Mouse (Mus musculus): ENCODE data around the gene Irs3.
A peak's percentile ranks its signal among the peaks of the same experiment; 100 is the strongest.

Gene Irs3

DNA sequence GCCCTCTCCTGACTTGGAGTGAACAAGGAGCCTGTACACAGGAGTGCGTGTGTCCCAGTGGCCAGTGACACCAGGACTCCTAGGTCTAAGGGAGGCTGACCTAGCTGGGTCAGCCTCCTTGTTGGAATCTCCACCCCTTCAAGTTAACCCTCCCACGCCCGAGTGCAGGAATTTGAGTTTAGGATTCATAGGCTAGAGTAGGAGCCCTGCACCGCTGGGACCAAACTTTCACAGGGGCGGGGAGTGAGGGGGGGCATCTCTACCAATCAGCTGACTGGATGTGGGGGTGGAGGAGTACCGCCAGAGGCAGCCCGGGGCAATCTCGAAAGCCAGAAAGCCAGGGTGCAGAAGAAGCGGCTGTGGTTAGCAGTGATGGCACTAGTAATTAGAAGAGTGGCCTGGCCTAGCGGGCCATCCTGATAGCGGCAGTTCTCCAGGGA, at the start of gene Irs3:
Gene Irs3 (minus strand): TSS at position 63 of the 440 bp plus-strand sequence.
- DNase-seq (ENCODE audit: low read depth), result no peak

DNA sequence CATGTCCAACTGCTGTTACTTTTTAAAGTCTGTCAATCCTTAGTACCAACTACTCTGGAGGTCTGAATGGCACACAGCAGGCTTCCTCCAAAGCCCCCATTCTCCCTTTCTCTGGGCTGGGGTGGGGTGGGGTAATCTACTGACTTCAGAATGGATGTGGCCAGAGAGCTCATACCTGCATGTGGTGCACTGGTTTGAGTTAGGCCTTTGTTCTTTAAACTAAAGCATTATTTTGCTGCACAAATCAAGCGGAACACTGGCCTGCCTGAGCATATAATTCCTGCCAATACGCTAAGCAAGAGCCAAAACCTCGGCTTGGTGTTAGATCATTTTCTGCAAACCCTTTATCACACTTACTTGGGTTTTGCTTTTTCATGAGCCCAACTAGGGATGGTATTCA, 49.3 kb upstream of the Irs3 start:
- DNase-seq (ENCODE audit: low read depth), result no peak

DNA sequence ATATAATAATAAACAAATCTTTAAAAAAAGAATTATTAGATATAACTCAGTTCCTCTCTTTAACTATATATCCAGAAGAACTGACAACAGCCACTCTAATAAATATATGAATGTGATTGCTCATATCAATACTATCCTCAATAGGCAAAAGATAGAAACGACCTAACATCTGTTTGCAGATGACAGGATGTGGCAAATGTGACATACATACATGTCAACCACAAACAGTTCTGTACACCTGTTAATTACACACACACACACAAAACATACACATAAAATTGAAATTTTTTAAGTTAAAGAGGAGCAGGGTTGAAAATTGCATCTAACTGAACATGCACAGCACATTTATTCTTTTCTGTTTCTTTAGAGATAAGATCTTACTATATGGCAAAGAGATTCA, 46.4 kb upstream of the Irs3 start:
- peak; percentile 49 for DNase-seq (ENCODE audit: low read depth)

DNA sequence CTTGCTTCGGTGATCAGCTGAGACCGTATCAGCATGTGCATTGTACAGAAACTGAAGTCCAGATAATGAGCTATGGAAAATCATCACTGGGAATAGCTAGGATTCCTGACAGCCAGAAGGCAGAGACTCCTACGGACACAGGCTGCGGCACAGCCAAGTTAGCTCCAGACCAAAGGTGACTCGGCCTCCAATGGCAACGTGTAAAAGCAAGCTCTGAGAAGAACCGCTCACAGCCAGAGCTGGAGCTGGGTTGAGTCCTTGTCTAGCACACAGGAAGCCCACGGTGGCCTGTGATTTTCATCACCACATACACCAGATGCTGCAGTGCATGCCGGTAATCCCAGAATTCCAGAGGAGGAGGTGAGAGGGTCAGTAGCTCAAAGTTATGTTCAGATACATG, 45.0 kb upstream of the Irs3 start:
- no peak for DNase-seq (ENCODE audit: low read depth)

DNA sequence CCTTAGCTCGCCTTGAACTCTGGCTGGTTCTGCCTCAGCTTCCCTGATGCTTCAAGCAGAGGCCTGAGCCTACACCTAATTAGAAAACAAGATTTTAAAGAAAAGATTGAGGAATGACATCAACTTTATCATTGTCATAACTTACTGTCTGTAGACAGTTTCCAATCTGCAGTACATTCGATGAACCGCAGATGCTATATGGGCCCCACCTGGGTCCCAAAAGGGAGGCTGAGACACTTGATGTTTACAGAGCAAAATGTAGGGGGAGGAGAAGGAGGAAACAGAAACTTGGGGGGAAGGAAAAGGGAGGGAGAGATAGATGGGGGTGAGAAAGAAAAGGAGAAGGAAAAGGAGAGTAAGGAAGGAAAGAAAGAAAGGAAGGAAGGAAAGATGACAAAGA, 44.5 kb upstream of the Irs3 start:
- no peak for DNase-seq (ENCODE audit: low read depth)

DNA sequence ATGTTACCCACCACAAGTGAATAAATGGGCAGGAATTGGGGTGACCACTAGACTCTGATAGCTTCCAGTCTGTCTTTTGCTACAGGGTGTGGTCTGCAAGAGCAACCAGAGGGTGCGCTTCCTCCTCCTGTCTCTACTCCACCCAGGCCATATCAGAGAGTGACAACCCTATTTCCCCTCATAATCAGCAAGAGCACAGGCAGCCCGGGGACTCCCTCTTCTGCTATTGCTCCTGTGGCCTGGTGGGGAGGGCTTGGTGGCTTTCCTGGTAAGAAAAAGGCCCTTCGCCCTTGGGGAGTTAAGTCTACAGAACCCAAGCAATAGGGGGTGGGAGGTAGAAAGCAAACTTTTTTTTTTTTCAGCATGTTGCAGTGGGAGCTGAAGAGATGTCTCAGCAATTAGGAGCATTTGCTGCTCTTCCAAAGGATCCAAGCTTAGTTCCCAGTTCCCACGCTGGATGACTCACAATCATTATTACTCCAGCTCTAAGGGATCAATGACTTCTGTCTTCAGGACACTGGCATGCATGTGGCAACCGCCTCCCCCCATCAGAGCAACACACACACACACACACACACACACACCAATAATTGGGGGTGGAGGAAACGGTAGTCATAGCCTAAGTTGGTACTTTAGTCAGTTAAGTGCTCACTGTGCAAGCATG, 40.7 kb upstream of the Irs3 start:
- DNase-seq (ENCODE audit: low read depth), result peak; percentile 52

DNA sequence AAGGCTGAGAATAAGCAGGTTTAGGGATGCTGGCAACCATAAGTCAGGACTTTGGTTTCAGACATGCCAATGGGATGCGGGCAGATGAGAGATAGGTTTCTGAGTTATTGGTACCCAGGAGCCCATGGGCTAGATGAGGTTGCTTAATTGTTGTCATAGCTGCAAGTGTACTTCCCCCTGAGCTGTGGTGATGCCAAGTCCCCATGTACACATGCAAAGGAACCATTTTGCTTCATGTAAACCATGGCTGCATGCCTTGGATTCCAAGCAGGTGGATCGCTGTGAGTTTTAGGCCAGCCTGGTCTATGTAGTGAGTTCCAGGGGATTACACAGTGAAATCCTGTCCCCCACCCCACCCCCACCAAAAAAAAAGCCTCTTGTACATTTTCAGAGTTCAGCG, 40.1 kb upstream of the Irs3 start:
- DNase-seq (ENCODE audit: low read depth), result no peak

DNA sequence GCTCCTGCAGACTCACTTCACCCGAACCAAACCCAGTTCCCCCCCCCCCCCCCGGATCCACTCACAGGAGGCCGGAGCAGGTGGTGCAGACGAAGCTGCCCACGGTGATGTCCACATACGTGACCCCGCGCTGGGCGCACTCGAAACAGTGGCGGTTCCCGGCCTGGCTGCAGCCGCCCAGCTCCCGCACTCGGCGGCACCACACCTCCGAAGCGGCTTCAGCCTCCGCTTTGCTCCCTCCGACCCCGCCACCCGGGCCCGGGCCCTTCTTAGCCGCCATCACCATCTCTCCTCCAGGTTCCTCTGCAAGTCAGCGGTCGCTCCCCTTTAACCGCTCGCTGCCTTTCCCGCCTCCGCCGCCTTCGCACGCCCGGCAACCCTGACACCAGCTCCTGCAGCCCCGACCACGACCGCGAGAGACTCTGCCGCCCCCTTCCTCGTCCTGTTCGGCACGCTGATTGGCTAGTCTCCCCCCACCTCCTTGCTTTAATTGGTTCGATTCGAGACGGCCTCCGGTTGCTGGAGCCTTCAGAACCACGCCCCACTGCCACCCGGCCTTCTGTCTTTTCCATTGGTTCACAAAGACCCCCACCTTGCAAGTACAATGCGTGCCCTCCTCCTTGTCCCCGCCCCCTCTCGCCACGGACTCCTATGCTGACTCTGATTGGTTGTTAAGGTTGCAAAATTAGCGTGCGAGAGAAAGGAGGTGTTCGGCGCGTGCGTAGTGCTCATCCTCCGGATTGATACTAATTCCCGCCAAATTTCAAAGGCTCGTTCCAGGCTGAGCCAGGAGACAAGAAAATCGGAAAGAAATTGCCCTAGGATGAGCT, 39.0 kb upstream of the Irs3 start, which contains the start of gene Agfg2:
Gene Agfg2 (minus strand): TSS at position 433 of the 830 bp plus-strand sequence.
- DNase-seq (ENCODE audit: low read depth), result peak; percentile 98

DNA sequence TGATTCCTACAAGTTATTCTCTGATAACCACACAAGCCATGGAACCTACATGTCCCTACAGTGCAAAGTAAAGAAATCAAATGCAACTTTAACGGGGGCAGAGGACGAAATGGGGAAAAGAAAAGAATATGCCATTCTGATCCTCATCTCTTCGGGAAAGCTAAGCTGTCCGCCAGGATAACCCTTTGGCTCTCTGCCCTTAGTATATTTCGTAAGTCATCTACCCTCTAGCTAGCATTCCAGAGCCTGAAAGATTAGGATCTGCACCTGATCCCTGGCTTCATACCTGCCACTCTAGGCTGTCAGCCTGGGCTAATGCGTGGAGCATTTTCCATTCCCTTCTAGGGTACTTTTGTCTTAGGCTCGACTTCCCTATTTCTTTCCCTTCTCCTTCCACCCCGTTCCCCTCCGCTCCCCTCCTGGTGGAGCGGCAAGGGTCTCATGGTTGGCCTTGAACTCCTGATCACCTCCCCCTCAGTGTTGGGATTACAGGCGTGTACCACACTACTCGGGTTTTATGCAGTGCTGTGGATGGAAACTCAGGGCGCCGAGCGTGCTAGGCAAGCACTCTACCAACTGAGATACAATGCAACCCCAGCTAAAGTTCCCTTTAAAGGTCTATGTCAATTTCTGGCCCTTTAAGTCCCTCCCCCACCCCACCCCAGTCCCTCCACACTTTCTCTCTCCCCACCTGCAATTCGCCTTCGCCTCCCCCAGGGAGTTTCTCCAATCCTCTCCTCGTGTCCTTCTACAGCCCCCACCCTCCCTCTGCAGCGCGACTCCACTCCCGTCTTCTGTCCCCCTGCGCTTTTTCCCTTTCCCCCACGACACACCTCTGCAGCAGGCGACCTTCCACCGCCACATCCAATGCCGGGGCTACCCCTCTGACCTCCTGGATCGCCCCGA, 38.1 kb upstream of the Irs3 start:
- DNase-seq (ENCODE audit: low read depth), result peak; percentile 54

DNA sequence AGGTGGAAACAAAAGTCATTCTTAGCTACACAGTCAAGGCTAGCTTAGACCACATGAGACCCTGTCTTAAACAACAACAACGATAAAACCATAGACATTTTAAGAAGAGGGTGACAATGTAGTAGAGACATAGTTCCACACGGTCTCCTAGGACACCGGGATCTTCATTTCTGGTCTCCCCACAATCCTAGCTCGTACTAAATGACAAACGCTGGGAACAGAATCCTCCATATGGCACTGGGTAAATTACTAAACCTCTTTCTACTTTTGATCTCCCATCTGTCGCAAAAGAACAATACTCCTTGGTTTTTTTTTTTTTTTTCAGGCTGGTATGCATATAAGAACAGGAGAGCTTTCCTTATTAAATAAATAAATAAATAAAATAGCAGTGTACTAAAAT, 37.0 kb upstream of the Irs3 start:
- DNase-seq (ENCODE audit: low read depth), result no peak

DNA sequence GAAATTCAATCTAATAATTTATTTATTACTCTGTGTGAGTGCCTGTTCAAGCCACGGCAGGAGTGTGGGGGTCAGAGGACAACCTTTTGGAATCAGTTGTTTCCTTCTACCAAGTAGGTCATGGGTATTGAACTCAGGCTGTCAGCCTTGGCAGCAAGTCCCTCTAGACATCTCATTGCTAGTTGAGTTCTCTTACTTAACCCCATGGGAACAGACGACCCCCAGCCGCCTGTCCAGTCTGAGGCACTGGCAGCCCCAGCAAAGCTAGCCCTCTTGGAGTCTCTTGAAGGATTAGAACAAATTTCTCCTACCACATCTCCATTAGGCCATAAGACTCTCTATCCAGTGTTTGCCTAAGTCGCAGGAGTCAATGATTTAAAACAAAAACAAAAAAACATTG, 34.2 kb upstream of the Irs3 start:
- no peak for DNase-seq (ENCODE audit: low read depth)

DNA sequence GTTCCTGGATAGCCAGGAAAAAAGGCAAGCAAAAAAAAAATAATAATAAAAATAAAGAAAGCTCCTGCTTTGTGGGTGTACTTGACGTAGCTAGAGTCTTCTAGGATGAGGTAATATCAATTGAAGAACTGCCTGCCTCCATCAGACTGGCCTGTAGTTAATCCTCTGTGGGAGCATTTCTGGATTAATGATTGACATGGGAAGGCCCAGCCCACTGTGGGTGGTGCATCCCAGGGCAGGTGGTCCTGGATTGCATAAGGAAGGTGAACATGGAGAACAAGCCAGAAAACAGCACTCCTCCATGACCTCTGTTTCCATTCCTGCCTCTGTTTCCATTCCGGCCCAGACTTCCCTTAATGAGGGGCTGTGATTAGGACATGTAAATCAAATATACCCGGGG, 33.2 kb upstream of the Irs3 start:
- DNase-seq (ENCODE audit: low read depth), result no peak

DNA sequence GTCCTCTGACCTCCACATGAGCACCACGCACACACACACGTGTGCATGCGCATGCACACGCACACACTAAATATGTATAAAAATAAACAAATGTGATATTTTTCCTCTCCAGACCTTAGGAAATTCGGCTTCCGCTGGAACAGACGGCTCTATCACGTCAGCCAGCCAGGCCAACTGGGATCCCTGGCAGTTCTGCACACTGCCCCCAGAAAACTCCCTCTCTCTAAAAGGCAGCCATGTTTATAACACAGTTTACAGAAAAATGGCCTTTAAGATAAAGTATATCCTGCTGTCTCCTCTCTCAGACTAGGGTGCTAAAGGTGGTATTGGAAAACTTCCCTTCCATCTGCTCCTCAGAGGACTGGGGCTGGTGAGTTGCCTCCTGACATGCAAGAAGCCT, 32.3 kb upstream of the Irs3 start:
- DNase-seq (ENCODE audit: low read depth), result no peak

DNA sequence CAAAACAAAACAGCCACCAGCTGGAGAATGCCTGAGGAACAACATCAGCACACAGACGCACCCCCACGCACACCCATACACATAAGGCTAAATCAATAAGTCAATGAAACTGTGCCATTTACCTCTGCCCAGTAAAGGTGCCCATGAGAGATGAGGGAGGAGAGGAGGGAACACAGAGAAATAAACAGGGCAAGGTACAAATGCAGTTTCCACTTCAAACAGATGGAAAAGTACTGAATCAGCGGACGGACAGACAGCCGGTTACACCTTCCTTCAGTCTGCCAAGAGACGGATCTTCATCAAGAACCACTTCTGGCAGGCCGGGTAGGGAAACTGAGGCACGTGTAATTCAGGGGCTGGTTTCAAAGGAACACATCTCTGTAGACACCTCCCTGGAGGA, 29.3 kb upstream of the Irs3 start:
- no peak for DNase-seq (ENCODE audit: low read depth)

DNA sequence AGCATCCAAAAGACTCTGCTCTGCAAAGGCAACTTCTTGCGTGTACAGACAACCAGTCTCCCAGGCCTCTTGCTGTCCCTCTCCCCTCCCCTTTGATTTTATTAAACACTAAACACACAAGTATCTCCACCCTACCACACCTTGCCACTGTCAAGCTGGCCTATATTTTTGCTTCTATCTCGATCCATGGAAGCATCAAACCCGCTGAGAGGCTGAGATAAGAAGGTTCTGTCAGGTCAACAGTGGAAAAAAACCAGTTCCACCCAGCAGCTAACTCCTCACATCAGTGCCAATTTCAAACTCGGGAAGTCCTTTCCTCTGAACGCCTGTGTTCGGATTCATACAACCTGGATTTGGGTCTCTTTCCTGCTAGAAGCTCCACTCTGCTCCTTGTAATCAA, 27.5 kb upstream of the Irs3 start:
- DNase-seq (ENCODE audit: low read depth), result no peak

DNA sequence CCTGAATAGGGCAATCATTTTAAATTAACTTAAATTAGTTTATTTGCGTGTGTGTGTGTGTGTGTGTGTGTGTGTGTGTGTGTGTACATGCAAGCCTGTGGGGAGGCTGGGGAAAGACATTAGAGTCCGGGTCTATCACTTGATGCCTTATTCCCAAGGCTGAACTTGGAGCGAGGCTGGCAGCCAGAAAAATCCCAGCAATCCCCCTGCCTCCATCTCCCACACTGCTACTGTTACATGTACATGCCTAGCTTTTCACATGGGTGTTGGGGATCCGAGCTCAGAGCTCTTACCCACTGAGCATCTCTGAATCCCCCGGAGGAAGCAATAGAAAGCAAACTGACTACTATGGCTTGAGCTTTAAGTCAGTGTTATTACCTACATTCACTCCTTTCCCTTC, 26.8 kb upstream of the Irs3 start:
- no peak for DNase-seq (ENCODE audit: low read depth)

DNA sequence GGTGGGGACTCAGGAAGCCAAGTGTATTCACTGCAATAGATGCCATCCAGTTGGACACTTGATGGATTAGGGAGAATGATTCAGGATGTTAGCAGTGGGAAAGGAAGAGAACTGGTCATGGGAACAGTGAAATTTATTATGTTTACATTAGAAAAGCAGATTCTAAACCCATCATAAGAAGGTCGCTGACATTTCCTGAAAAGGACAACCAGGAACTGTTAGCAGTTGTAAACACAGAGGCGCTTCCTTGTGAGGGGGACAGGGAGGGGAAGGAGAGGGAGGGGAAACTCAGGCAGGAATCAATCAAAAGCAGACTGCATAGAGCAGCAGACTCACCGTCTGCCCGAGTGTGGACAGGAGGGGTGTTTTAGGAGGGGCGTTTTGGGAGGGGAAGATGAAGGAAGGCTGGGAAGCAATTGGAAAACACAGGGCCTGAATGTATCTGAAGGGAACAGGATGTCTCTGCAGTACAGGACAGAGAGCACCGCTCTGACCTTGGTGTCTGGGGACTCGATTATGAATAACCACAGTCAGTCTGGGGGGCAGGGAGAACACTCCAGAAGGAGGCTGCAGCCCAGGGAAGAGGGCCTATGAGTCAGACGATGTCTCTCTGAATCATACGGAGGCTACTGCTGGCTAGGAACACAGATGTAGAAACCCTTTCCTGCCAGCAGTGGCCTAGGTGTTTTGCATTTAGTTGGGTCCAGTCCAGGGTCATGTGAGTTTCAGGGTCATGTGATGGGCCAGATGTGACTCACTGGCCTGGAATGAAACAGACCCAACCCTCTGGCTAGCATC, 26.1 kb upstream of the Irs3 start:
- DNase-seq (ENCODE audit: low read depth), result no peak

DNA sequence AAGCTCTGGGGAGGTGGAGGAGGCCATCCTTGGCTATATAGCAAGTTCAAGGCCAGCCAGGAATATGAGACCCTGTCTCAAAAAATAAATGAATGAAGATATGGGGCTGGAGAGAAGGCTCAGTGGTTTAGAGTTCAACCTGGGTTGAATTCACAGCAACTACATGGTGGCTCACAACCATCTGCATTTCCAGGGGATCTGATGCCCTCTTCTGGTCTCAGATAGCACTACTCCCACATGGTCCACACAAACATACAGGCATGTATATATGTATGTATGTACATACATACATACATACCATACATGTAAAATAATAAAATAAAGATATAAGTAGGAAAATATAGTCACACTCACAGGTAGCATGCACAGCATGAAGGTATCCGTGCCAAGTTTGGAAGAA, 24.7 kb upstream of the Irs3 start:
- DNase-seq (ENCODE audit: low read depth), result peak; percentile 56

DNA sequence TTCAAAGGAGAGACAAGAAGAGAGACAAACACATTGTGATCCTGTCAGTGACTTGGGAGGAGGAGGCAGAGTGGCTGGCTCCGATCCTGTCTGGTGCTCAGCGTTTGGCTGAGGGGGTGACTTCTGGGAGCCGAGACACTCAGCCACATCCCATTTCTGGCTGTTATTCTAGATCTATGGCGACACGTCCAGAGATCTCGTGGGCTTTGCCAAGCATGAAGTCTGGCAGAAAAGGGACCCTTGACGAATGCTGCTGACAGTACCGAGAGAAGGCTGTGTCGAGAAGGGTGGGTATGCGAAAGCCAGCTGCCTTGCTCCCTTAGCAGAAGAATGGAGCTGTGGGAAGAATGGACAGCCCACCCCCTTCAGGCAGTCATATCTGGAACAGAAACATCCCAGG, 23.5 kb upstream of the Irs3 start:
- no peak for DNase-seq (ENCODE audit: low read depth)

DNA sequence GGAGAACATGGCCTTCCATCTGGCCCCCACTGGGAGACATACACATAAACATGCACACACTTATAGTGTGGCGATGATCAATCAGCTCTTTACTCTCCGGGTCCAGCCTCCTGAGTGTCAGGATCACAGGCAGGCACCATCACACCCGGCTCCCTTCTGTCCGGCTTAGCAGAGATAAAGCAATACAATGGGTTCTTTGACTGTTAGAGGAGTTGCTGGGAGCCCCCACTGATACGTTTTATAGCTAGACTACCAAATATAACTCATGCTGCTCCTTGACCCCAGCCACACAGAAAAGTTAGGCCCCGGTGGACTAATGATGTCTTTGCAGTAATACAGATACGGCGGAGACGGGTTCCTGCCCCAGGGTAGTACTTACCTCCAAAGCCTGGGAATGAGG, 17.5 kb upstream of the Irs3 start:
- no peak for DNase-seq (ENCODE audit: low read depth)

DNA sequence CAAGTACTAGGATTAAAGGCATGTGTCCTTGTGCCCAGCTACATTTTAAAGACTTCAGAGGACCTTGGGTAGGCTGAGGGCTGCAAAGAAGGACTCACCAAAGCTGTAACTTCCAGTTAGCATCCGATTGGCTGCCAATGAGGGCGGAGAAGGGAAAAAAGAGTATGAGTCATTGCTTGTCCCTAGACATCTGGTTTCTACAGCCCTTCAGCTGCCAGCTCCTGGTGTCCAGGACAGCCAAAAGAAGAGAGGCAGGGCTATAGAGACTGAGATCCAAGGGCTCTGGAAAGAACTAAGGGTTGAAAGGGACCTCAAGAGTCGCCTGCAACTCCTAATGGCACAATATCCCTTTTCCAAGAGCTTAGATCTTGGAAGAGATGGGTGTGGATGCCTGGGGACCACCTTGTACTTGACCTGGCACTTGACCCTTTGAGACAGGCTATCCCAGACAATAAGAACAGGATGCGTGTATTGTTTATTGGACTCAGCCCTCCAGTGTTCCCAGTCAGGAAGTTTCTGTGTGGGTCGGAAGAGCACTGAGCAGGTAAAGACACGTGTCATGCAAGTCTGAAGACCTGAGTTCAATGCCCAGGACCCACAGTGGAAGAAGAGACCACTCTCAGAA, 14.7 kb upstream of the Irs3 start:
- DNase-seq (ENCODE audit: low read depth), result no peak
